Comparison of ENCODE assay signal across 30 mouse cellular contexts in the genomic region with DNA sequence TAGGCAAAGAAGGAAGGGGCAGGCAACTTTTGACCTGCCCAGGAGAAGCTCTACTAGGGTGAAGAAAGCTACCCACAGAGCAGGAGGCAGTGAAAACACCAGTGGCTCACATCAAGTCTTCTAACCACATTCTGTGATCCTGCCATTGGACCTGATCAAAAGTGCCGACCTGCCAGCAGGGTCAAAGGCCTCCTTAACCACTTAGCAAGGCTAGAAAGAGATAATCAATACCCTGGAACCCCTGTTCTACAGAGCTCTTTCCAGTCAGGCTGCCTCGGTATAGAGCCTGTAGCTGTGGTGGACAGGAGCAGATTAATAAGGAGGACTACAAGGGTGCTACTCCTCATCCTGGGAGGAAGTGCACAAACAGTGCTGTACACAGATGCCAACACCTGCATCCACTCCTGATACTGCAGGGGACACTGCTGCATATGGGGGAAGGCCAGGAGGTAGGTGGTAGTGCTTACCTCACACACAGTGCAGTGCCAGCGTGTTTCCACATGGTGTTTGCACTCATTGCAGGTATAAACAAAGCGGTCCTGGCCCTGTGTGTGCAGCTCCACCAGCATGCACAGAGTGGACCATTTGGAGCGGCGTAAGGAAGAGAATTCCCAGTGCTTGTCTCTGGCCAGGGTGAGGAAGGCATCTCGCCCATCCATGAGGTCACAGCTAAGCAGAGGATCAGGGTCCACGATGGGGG. TPM values are rescaled to one million over a fixed set of nuclear protein-coding genes. Genes with fewer than 3 reads are reported as not detected.
DNase-seq lines count a peak whose midpoint lies in the region; ATAC-seq and TF ChIP-seq lines count a peak whose summit lies in the region.
"Had no signal": no experiment of that assay in that cellular context is flagged by ENCODE, and none has a peak within 500 bp of the region (broad histone marks: within the 10 kb centered on the region; RNA-seq: fewer than 3 reads in every experiment).

No protein-coding gene starts in this region.

- no peak overlapping the region for H3K4me2 ChIP-seq in liver, embryonic 12.5 days
- no peak overlapping the region for H3K4me2 ChIP-seq in liver, embryonic 14.5 days (ENCODE audit: low read depth)
- no peak overlapping the region for H3K4me2 ChIP-seq in stomach, embryonic 15.5 days
- H3K4me2 ChIP-seq: hindbrain, embryonic 15.5 days; limb, embryonic 13.5 days; lung, embryonic 15.5 days had no signal

- H3K27me3 ChIP-seq in liver, adult 2 months (ENCODE audit: control insufficient read depth, insufficient read depth, low read length) = no peaks in the 10 kb centered on the region
- H3K27me3 ChIP-seq in liver, embryonic 12.5 days (replicated peaks) = no peaks in the 10 kb centered on the region
- no peaks in the 10 kb centered on the region for H3K27me3 ChIP-seq in liver, embryonic 14.5 days (ENCODE audit: control insufficient read depth, insufficient read depth, low read length)
- no peaks in the 10 kb centered on the region for H3K27me3 ChIP-seq in stomach, embryonic 15.5 days (replicated peaks)
- H3K27me3 ChIP-seq: hindbrain, embryonic 15.5 days; limb, embryonic 13.5 days; lung, embryonic 15.5 days had no signal

- peaks cover 35% of the 10 kb centered on the region for H3K36me3 ChIP-seq in liver, adult 2 months (ENCODE audit: control insufficient read depth, insufficient read depth, low read length)
- peaks cover 88% of the 10 kb centered on the region for H3K36me3 ChIP-seq in liver, embryonic 12.5 days
- H3K36me3 ChIP-seq in liver, embryonic 14.5 days (replicated peaks; ENCODE audit: control insufficient read depth, insufficient read depth, low read depth) = peaks cover 62% of the 10 kb centered on the region
- H3K36me3 ChIP-seq in stomach, embryonic 15.5 days = peaks cover 63% of the 10 kb centered on the region

- DNase-seq in liver, adult 2 months (ENCODE audit: extremely low read depth, low read depth, low spot score) = peak; percentile 77
- no peak for DNase-seq in liver
- no peak for DNase-seq in liver, embryonic 14.5 days (ENCODE audit: low read depth in 3 of 3, low spot score in 3 of 3)
- DNase-seq in cerebellum, adult 11-12 months = no peak
- DNase-seq in frontal cortex, postnatal 25 days (ENCODE audit: low spot score in 2 of 2) = no peak
- DNase-seq: adrenal gland, postnatal 25 days; B cell, adult 2 months; cerebellum, adult 18-20 months; cerebellum, postnatal 14 days; forebrain, postnatal 0 days; gastrocnemius, postnatal 10 days; kidney, adult 11 months; kidney, postnatal 14 days; lung, postnatal 4 days; right cerebral cortex, postnatal 4 days; thymus, postnatal 14 days had no signal

- TF ChIP-seq CTCF in liver, adult 2 months (IDR thresholded peaks at IDR 0.05; ENCODE audit: low read depth, low read length) = no peak
- TF ChIP-seq CTCF in liver, embryonic 14.5 days (IDR thresholded peaks at IDR 0.05; ENCODE audit: low read depth) = no peak

- peaks cover 10% of the 10 kb centered on the region for H3K4me1 ChIP-seq in liver, adult 2 months (ENCODE audit: control insufficient read depth, insufficient read depth, low read length)
- no peaks in the 10 kb centered on the region for H3K4me1 ChIP-seq in liver, embryonic 12.5 days
- H3K4me1 ChIP-seq in liver, embryonic 14.5 days (replicated peaks; ENCODE audit: control insufficient read depth in 2 of 2, insufficient read depth in 2 of 2, low read length in 1 of 2) = no peaks in the 10 kb centered on the region
- no peaks in the 10 kb centered on the region for H3K4me1 ChIP-seq in stomach, embryonic 15.5 days
- H3K4me1 ChIP-seq: hindbrain, embryonic 10.5 days; hindbrain, embryonic 15.5 days; limb, embryonic 13.5 days; lung, embryonic 15.5 days had no signal

- H3K27ac ChIP-seq in liver, adult 2 months (replicated peaks; ENCODE audit: insufficient read depth, low read depth, low read length) = peak overlapping the region; percentile 8; the same call in 1 of the 2 replicates
- 0 out of 2 replicates have a peak overlapping the region, but pooled peaks have one; percentile 5 for H3K27ac ChIP-seq in liver, embryonic 12.5 days
- no peak overlapping the region for H3K27ac ChIP-seq in liver, embryonic 14.5 days
- no peak overlapping the region for H3K27ac ChIP-seq in stomach, embryonic 15.5 days
- H3K27ac ChIP-seq: hindbrain, embryonic 10.5 days; hindbrain, embryonic 15.5 days; limb, embryonic 13.5 days; lung, embryonic 15.5 days had no signal

- H3K79me2 ChIP-seq in liver, adult 2 months (ENCODE audit: control insufficient read depth, insufficient read depth, low read length) = no peaks in the 10 kb centered on the region

- TF ChIP-seq EP300 in liver, embryonic 14.5 days (IDR thresholded peaks at IDR 0.05; ENCODE audit: low read depth) = no peak

- 31% methylated on average over 8 of the region's 8 CpGs for WGBS in liver, adult 2 months
- WGBS in liver, embryonic 12.5 days (ENCODE audit: insufficient replicate concordance) = 83% methylated on average over 8 of the region's 8 CpGs
- 74% methylated on average over 8 of the region's 8 CpGs for WGBS in liver, embryonic 14.5 days (ENCODE audit: insufficient replicate concordance)
- 92% methylated on average over 8 of the region's 8 CpGs for WGBS in stomach, embryonic 15.5 days

- H3K9ac ChIP-seq in liver, adult 2 months (ENCODE audit: low read depth, low read length) = no peak overlapping the region; the same call in 1 of the 2 replicates
- H3K9ac ChIP-seq in liver, embryonic 12.5 days = no peak overlapping the region
- no peak overlapping the region for H3K9ac ChIP-seq in liver, embryonic 14.5 days (replicated peaks)
- no peak overlapping the region for H3K9ac ChIP-seq in stomach, embryonic 15.5 days
- H3K9ac ChIP-seq: forebrain, postnatal 0 days; hindbrain, embryonic 15.5 days; limb, embryonic 13.5 days; lung, embryonic 15.5 days had no signal

- peak; percentile 63 for ATAC-seq in liver, embryonic 12.5 days
- ATAC-seq in liver, embryonic 14.5 days (ENCODE audit: insufficient read depth) = peak; percentile 42
- ATAC-seq in stomach, embryonic 15.5 days (ENCODE audit: insufficient read depth, low FRiP score, low read depth) = 0 out of 2 replicates have a peak, but pooled peaks have one; percentile 22
- ATAC-seq: forebrain, postnatal 0 days; inflammation-experienced regulatory T-cells, adult 6 months; midbrain, embryonic 16.5 days had no signal

- no peak overlapping the region for H3K4me3 ChIP-seq in liver, adult 2 months (ENCODE audit: insufficient read depth, low read depth, low read length)
- no peak overlapping the region for H3K4me3 ChIP-seq in liver, embryonic 12.5 days
- H3K4me3 ChIP-seq in liver, embryonic 14.5 days (ENCODE audit: insufficient read depth in 1 of 2, low read depth in 2 of 2, low read length in 2 of 2) = no peak overlapping the region
- H3K4me3 ChIP-seq in stomach, embryonic 15.5 days (replicated peaks) = no peak overlapping the region
- H3K4me3 ChIP-seq: erythroblast, embryonic 14.5 days; hindbrain, embryonic 10.5 days; hindbrain, embryonic 15.5 days; limb, embryonic 13.5 days; lung, embryonic 15.5 days had no signal

- no peaks in the 10 kb centered on the region for H3K9me3 ChIP-seq in liver, embryonic 12.5 days (replicated peaks)
- H3K9me3 ChIP-seq in liver, embryonic 14.5 days (ENCODE audit: control insufficient read depth, low read length) = no peaks in the 10 kb centered on the region
- H3K9me3 ChIP-seq in stomach, embryonic 15.5 days = no peaks in the 10 kb centered on the region
- H3K9me3 ChIP-seq: hindbrain, embryonic 10.5 days; hindbrain, embryonic 15.5 days; limb, embryonic 13.5 days; lung, embryonic 15.5 days had no signal

- TF ChIP-seq POLR2A in liver, adult 2 months (IDR thresholded peaks at IDR 0.05; ENCODE audit: extremely low read depth, insufficient read depth, low read length) = no peak

RNA-seq across cellular contexts. Expression of gene Trap1, which starts 9.7 kb away (rescaled TPM):
- 151 and 167 TPM in 2 replicates for total RNA-seq in liver, adult 2 months (2014; rRNA removed)
- 161 and 179 TPM in 2 replicates for polyA plus RNA-seq in liver, adult 2 months (2012; rRNA removed)
- 99.4 and 104 TPM in 2 replicates for polyA plus RNA-seq in liver, embryonic 12.5 days (2016; fragmentation: Nextera tagmentation; extraction: Ambion mirVana)
- 55.3 and 65.9 TPM in 2 replicates for polyA plus RNA-seq in liver, embryonic 14.5 days (2012; rRNA removed)
- polyA plus RNA-seq in liver, embryonic 14.5 days (2014; fragmentation: Nextera tagmentation; extraction: Ambion mirVana) = 78.5 and 87.4 TPM in 2 replicates
- 87.7 and 91.9 TPM in 2 replicates for polyA plus RNA-seq in stomach, embryonic 15.5 days (2015; fragmentation: Nextera tagmentation; extraction: Ambion mirVana)

RNA-seq across cellular contexts. Expression of gene Dnase1, which starts 50.6 kb away (rescaled TPM):
- total RNA-seq in liver, adult 2 months (2014; rRNA removed) = 0.13 TPM in 1 of 2 replicates, not detected in the other
- 0.16 and 0.24 TPM in 2 replicates for polyA plus RNA-seq in liver, adult 2 months (2012; rRNA removed)
- polyA plus RNA-seq in liver, embryonic 12.5 days (2016; fragmentation: Nextera tagmentation; extraction: Ambion mirVana) = 2.1 and 3.2 TPM in 2 replicates
- polyA plus RNA-seq in liver, embryonic 14.5 days (2012; rRNA removed) = not detected in 2 replicates
- polyA plus RNA-seq in liver, embryonic 14.5 days (2014; fragmentation: Nextera tagmentation; extraction: Ambion mirVana) = 0.76 and 0.86 TPM in 2 replicates
- 3.9 and 4.6 TPM in 2 replicates for polyA plus RNA-seq in stomach, embryonic 15.5 days (2015; fragmentation: Nextera tagmentation; extraction: Ambion mirVana)
- total RNA-seq: adrenal gland, postnatal 25 days; forebrain, postnatal 0 days; gastrocnemius, postnatal 10 days; layer of hippocampus, adult 18-20 months; layer of hippocampus, postnatal 10 days; left cerebral cortex, adult 18-20 months; left cerebral cortex, postnatal 14 days had no signal
- polyA plus RNA-seq: cortical plate, adult 2 months; erythroblast, embryonic 14.5 days had no signal

Comparison
In these comparisons a context has a peak if more than half of its experiments do, and no peak if none do; other contexts are left out.
1. H3K27ac ChIP-seq: peak in liver, adult 2 months (single experiment) and liver, embryonic 12.5 days (single experiment); none in liver, embryonic 14.5 days (single experiment) and stomach, embryonic 15.5 days (single experiment).
2. Peak in every context shown above with its lines, with median percentiles within 50 percentile points of each other: ATAC-seq.